Mouse (Mus musculus): ENCODE data around the gene Uri1. TPM values are rescaled to one million over a fixed set of nuclear protein-coding genes. Genes with fewer than 3 reads are reported as not detected.

The Uri1 gene
- total and polyA plus RNA-seq, 3 experiments = 5.8 to 19.9 (median 15.1) TPM

GRCm38 (mm10) chr7:38059636-38060330 is 36.4 kb upstream of the Uri1 start:
- Histone ChIP-seq H3K79me2 (replicated peaks; ENCODE audit: control insufficient read depth, insufficient read depth, low read length) (no peaks in the 10 kb centered on the region), H3K9ac (ENCODE audit: low read depth, low read length) (no peak overlapping the region), H3K36me3 (ENCODE audit: control insufficient read depth, insufficient read depth, low read length) (no peaks in the 10 kb centered on the region), H3K4me1 (ENCODE audit: control insufficient read depth, insufficient read depth, low read length) (peaks cover 3% of the 10 kb centered on the region; the same call in 1 of the 2 replicates), H3K27ac (peak overlapping the region; percentile 64), H3K4me3 (no peak overlapping the region), H3K27me3 (ENCODE audit: control insufficient read depth, insufficient read depth, low read length) (no peaks in the 10 kb centered on the region)
- no peak for DNase-seq
- intact Hi-C loops (cut with DNase I) = loop anchor here (2.0 kb wide), 1 partner anchor 71 kb away; no protein-coding TSS in a partner anchor
- 60% methylated on average over 8 of the region's 8 CpGs for WGBS
- TF ChIP-seq CTCF (IDR thresholded peaks at IDR 0.05) = no peak
- TF ChIP-seq EP300 (IDR thresholded peaks at IDR 0.05; ENCODE audit: insufficient read depth, low read depth, low read length) = no peak
- TF ChIP-seq POLR2A (IDR thresholded peaks at IDR 0.05; ENCODE audit: insufficient read depth, low read depth, low read length) = no peak

- H3K27me3 ChIP-seq (ENCODE audit: control insufficient read depth, insufficient read depth, low read length) = no peaks in the 10 kb centered on the region
- peak in 1 of 2 experiments; percentile 27 for DNase-seq
- TF ChIP-seq EP300 (IDR thresholded peaks at IDR 0.05; ENCODE audit: insufficient read depth, low read depth, low read length) = no peak
- no peak for TF ChIP-seq CTCF (IDR thresholded peaks at IDR 0.05)
- TF ChIP-seq POLR2A (IDR thresholded peaks at IDR 0.05; ENCODE audit: insufficient read depth, low read depth, low read length) = no peak
- H3K4me1 ChIP-seq (ENCODE audit: control insufficient read depth, insufficient read depth, low read length) = peaks cover 3% of the 10 kb centered on the region; the same call in 1 of the 2 replicates
- no peaks in the 10 kb centered on the region for H3K36me3 ChIP-seq (ENCODE audit: control insufficient read depth, insufficient read depth, low read length)
- H3K4me3 ChIP-seq = no peak overlapping the region
- no peak overlapping the region for H3K9ac ChIP-seq (ENCODE audit: low read depth, low read length)
- peak overlapping the region; percentile 64 for H3K27ac ChIP-seq
- intact Hi-C loops (cut with DNase I) = no loop called here
- no peaks in the 10 kb centered on the region for H3K79me2 ChIP-seq (replicated peaks; ENCODE audit: control insufficient read depth, insufficient read depth, low read length)
- 32% methylated on average over 7 of the region's 7 CpGs for WGBS
These were observed 35.7 kb upstream of the Uri1 start for GRCm38 (mm10) chr7:38059096-38059495.

- no peak overlapping the region for H3K4me3 ChIP-seq
- H3K9ac ChIP-seq (ENCODE audit: low read depth, low read length) = no peak overlapping the region
- no peaks in the 10 kb centered on the region for H3K27me3 ChIP-seq (ENCODE audit: control insufficient read depth, insufficient read depth, low read length)
- peaks cover 3% of the 10 kb centered on the region; the same call in 1 of the 2 replicates for H3K4me1 ChIP-seq (ENCODE audit: control insufficient read depth, insufficient read depth, low read length)
- TF ChIP-seq EP300 (IDR thresholded peaks at IDR 0.05; ENCODE audit: insufficient read depth, low read depth, low read length) = no peak
- TF ChIP-seq CTCF (IDR thresholded peaks at IDR 0.05) = no peak
- TF ChIP-seq POLR2A (IDR thresholded peaks at IDR 0.05; ENCODE audit: insufficient read depth, low read depth, low read length) = no peak
- H3K27ac ChIP-seq = no peak overlapping the region
- intact Hi-C loops (cut with DNase I) = no loop called here
- H3K79me2 ChIP-seq (replicated peaks; ENCODE audit: control insufficient read depth, insufficient read depth, low read length) = no peaks in the 10 kb centered on the region
- no peak for DNase-seq
- H3K36me3 ChIP-seq (ENCODE audit: control insufficient read depth, insufficient read depth, low read length) = no peaks in the 10 kb centered on the region
- 77% methylated on average over 2 of the region's 2 CpGs for WGBS
These were observed 32.6 kb upstream of the Uri1 start for GRCm38 (mm10) chr7:38055996-38056395.

- Histone ChIP-seq H3K4me1 (ENCODE audit: control insufficient read depth, insufficient read depth, low read length) (no peaks in the 10 kb centered on the region; the same call in 1 of the 2 replicates), H3K27me3 (ENCODE audit: control insufficient read depth, insufficient read depth, low read length) (no peaks in the 10 kb centered on the region), H3K79me2 (replicated peaks; ENCODE audit: control insufficient read depth, insufficient read depth, low read length) (no peaks in the 10 kb centered on the region), H3K27ac (no peak overlapping the region), H3K9ac (ENCODE audit: low read depth, low read length) (no peak overlapping the region), H3K36me3 (ENCODE audit: control insufficient read depth, insufficient read depth, low read length) (no peaks in the 10 kb centered on the region), H3K4me3 (no peak overlapping the region)
- intact Hi-C loops (cut with DNase I) = no loop called here
- WGBS = 81% methylated on average over 9 of the region's 9 CpGs
- no peak for TF ChIP-seq CTCF (IDR thresholded peaks at IDR 0.05)
- TF ChIP-seq EP300 (IDR thresholded peaks at IDR 0.05; ENCODE audit: insufficient read depth, low read depth, low read length) = no peak
- TF ChIP-seq POLR2A (IDR thresholded peaks at IDR 0.05; ENCODE audit: insufficient read depth, low read depth, low read length) = no peak
- no peak for DNase-seq
These were observed 30.9 kb upstream of the Uri1 start for GRCm38 (mm10) chr7:38054246-38054645.

- no peaks in the 10 kb centered on the region for H3K36me3 ChIP-seq (ENCODE audit: control insufficient read depth, insufficient read depth, low read length)
- H3K27ac ChIP-seq = no peak overlapping the region
- intact Hi-C loops (cut with DNase I) = no loop called here
- no peak overlapping the region for H3K4me3 ChIP-seq
- no peaks in the 10 kb centered on the region for H3K79me2 ChIP-seq (replicated peaks; ENCODE audit: control insufficient read depth, insufficient read depth, low read length)
- no peak for TF ChIP-seq EP300 (IDR thresholded peaks at IDR 0.05; ENCODE audit: insufficient read depth, low read depth, low read length)
- no peak for TF ChIP-seq CTCF (IDR thresholded peaks at IDR 0.05)
- TF ChIP-seq POLR2A (IDR thresholded peaks at IDR 0.05; ENCODE audit: insufficient read depth, low read depth, low read length) = no peak
- no peaks in the 10 kb centered on the region for H3K27me3 ChIP-seq (ENCODE audit: control insufficient read depth, insufficient read depth, low read length)
- H3K9ac ChIP-seq (ENCODE audit: low read depth, low read length) = no peak overlapping the region
- no peaks in the 10 kb centered on the region for H3K4me1 ChIP-seq (ENCODE audit: control insufficient read depth, insufficient read depth, low read length)
- 64% methylated on average over 5 of the region's 5 CpGs for WGBS
- DNase-seq = no peak
These were observed 23.9 kb upstream of the Uri1 start for GRCm38 (mm10) chr7:38047229-38047628.

GRCm38 (mm10) chr7:38041244-38041643 is 17.9 kb upstream of the Uri1 start:
- Histone ChIP-seq H3K27ac (no peak overlapping the region), H3K4me1 (ENCODE audit: control insufficient read depth, insufficient read depth, low read length) (no peaks in the 10 kb centered on the region), H3K4me3 (no peak overlapping the region), H3K36me3 (ENCODE audit: control insufficient read depth, insufficient read depth, low read length) (no peaks in the 10 kb centered on the region), H3K79me2 (replicated peaks; ENCODE audit: control insufficient read depth, insufficient read depth, low read length) (no peaks in the 10 kb centered on the region), H3K9ac (ENCODE audit: low read depth, low read length) (no peak overlapping the region), H3K27me3 (ENCODE audit: control insufficient read depth, insufficient read depth, low read length) (no peaks in the 10 kb centered on the region)
- 84% methylated on average over 3 of the region's 3 CpGs for WGBS
- no peak for DNase-seq
- intact Hi-C loops (cut with DNase I) = no loop called here
- TF ChIP-seq EP300 (IDR thresholded peaks at IDR 0.05; ENCODE audit: insufficient read depth, low read depth, low read length) (no peak), CTCF (IDR thresholded peaks at IDR 0.05) (no peak), POLR2A (IDR thresholded peaks at IDR 0.05; ENCODE audit: insufficient read depth, low read depth, low read length) (no peak)
